Mouse (Mus musculus) bone marrow macrophage, adult 2 months (primary cell): ENCODE measurements at regions not wholly inside any gene's neighbourhood (a gene's known extent, or its start where the extent isn't known, plus 50 kb on each side); places are given as distances from the start of the nearest gene placed in this dataset.

Experiments used
- CTCF ChIP-seq: IDR thresholded peaks from 2 replicates; pipeline ENCODE4 v1.5.1; 2012; ENCODE audit warnings: low read depth, mild to moderate bottlenecking, low read length, moderate library complexity
- POLR2A ChIP-seq: IDR thresholded peaks from 2 replicates; pipeline ENCODE4 v1.6.1; 2012; ENCODE audit warnings: mild to moderate bottlenecking, low read depth, low read length, borderline replicate concordance

DNA sequence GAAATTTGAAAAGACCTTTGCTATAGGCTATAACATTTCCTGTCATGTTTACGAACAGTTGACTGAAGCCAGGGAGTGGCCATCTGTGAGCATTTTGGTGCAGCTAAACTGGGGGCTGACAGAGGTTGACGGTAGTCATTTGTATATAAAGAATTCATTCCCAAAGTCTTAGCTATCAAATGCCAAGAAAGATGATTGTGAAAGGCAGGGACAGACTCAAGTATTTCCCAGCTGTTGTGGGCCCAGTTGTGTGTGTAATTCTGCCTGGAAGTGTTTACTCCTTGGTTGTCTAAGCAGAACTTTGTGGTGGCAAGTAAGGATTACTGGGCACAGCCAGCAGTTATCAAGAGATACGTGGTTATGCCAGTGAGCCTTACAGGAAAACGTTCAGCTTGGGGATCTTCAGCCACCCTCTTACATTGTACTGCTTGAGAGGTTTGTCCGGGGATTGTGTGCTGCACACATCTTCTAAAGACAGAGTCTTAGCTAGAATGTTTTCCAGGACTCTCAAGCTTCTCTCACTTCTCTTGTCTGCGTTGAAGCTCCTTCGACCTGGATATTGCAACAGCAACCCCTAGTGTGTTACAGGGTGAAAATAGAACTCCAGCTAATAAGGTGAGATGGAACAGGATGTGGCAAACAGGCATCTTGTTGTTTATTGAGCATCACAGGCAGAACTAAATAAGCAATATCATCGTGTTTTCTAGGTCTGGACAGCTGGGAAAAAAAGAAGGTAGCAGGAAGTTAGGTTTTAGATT is 63.9 kb upstream of the Akap6 start:
- TF ChIP-seq CTCF = no peak
- TF ChIP-seq POLR2A = no peak
